Mouse (Mus musculus): Measurements from ENCODE around the gene Pxylp1. TPM values are rescaled to one million over a fixed set of nuclear protein-coding genes. Genes with fewer than 3 reads are reported as not detected.

The Pxylp1 gene
- total and polyA plus RNA-seq, 2 experiments, result 5.5 to 7.2 TPM

- 92% methylated on average over 3 of the region's 3 CpGs for WGBS
Measured at GRCm38 (mm10) chr9:96863539-96863938, 28.9 kb downstream of the Pxylp1 start.

GRCm38 (mm10) chr9:96862836-96863235 is 29.6 kb downstream of the Pxylp1 start:
- H3K36me3 ChIP-seq (ENCODE audit: control insufficient read depth, insufficient read depth, low read length), result no peaks in the 10 kb centered on the region
- 53% methylated on average over 4 of the region's 4 CpGs for WGBS
- H3K79me2 ChIP-seq (ENCODE audit: control insufficient read depth, insufficient read depth, low read length), result peaks cover under 1% of the 10 kb centered on the region; the same call in 1 of the 2 replicates
- 0 out of 2 replicates have a peak, but pooled peaks cover 2% of the 10 kb centered on the region for H3K4me1 ChIP-seq (ENCODE audit: control insufficient read depth, insufficient read depth, low read length)
- no peak overlapping the region for H3K9ac ChIP-seq (ENCODE audit: low read depth, low read length)
- peak; percentile 69 for DNase-seq (ENCODE audit: extremely low read depth, low read depth, low spot score)
- TF ChIP-seq CTCF (IDR thresholded peaks at IDR 0.05; ENCODE audit: low read depth, low read length) (no peak), POLR2A (IDR thresholded peaks at IDR 0.05; ENCODE audit: extremely low read depth, insufficient read depth, low read length) (no peak)
- no peak overlapping the region for H3K27ac ChIP-seq (replicated peaks; ENCODE audit: insufficient read depth, low read depth, low read length)
- no peaks in the 10 kb centered on the region for H3K27me3 ChIP-seq (ENCODE audit: control insufficient read depth, insufficient read depth, low read length)
- no peak overlapping the region for H3K4me3 ChIP-seq (ENCODE audit: insufficient read depth, low read depth, low read length)

More at GRCm38 (mm10) chr9:96863539-96863938, 28.9 kb downstream of the Pxylp1 start:
- Histone ChIP-seq H3K36me3 (ENCODE audit: control insufficient read depth, insufficient read depth, low read length) (no peaks in the 10 kb centered on the region), H3K4me3 (ENCODE audit: insufficient read depth, low read depth, low read length) (no peak overlapping the region), H3K27me3 (ENCODE audit: control insufficient read depth, insufficient read depth, low read length) (no peaks in the 10 kb centered on the region), H3K79me2 (ENCODE audit: control insufficient read depth, insufficient read depth, low read length) (peaks cover 2% of the 10 kb centered on the region; the same call in 1 of the 2 replicates), H3K9ac (ENCODE audit: low read depth, low read length) (no peak overlapping the region), H3K27ac (replicated peaks; ENCODE audit: insufficient read depth, low read depth, low read length) (no peak overlapping the region), H3K4me1 (ENCODE audit: control insufficient read depth, insufficient read depth, low read length) (0 out of 2 replicates have a peak, but pooled peaks cover 2% of the 10 kb centered on the region)
- TF ChIP-seq POLR2A (IDR thresholded peaks at IDR 0.05; ENCODE audit: extremely low read depth, insufficient read depth, low read length) (no peak), CTCF (IDR thresholded peaks at IDR 0.05; ENCODE audit: low read depth, low read length) (no peak)
- DNase-seq (ENCODE audit: extremely low read depth, low read depth, low spot score), result no peak

GRCm38 (mm10) chr9:96861092-96861487 is 31.4 kb downstream of the Pxylp1 start:
- no peaks in the 10 kb centered on the region for H3K36me3 ChIP-seq (ENCODE audit: control insufficient read depth, insufficient read depth, low read length)
- TF ChIP-seq POLR2A (IDR thresholded peaks at IDR 0.05; ENCODE audit: extremely low read depth, insufficient read depth, low read length), result no peak
- no peak for TF ChIP-seq CTCF (IDR thresholded peaks at IDR 0.05; ENCODE audit: low read depth, low read length)
- 0 out of 2 replicates have a peak, but pooled peaks cover 2% of the 10 kb centered on the region for H3K4me1 ChIP-seq (ENCODE audit: control insufficient read depth, insufficient read depth, low read length)
- no peaks in the 10 kb centered on the region for H3K27me3 ChIP-seq (ENCODE audit: control insufficient read depth, insufficient read depth, low read length)
- H3K79me2 ChIP-seq (ENCODE audit: control insufficient read depth, insufficient read depth, low read length), result no peaks in the 10 kb centered on the region
- WGBS, result 88% methylated on average over 10 of the region's 10 CpGs
- DNase-seq (ENCODE audit: extremely low read depth, low read depth, low spot score), result no peak
- no peak overlapping the region for H3K9ac ChIP-seq (ENCODE audit: low read depth, low read length)
- H3K27ac ChIP-seq (replicated peaks; ENCODE audit: insufficient read depth, low read depth, low read length), result no peak overlapping the region
- H3K4me3 ChIP-seq (ENCODE audit: insufficient read depth, low read depth, low read length), result no peak overlapping the region

- Histone ChIP-seq H3K27ac (replicated peaks; ENCODE audit: insufficient read depth, low read depth, low read length) (no peak overlapping the region), H3K79me2 (ENCODE audit: control insufficient read depth, insufficient read depth, low read length) (no peaks in the 10 kb centered on the region), H3K4me3 (ENCODE audit: insufficient read depth, low read depth, low read length) (no peak overlapping the region), H3K36me3 (ENCODE audit: control insufficient read depth, insufficient read depth, low read length) (no peaks in the 10 kb centered on the region), H3K9ac (ENCODE audit: low read depth, low read length) (no peak overlapping the region), H3K4me1 (ENCODE audit: control insufficient read depth, insufficient read depth, low read length) (0 out of 2 replicates have a peak, but pooled peaks cover 2% of the 10 kb centered on the region), H3K27me3 (ENCODE audit: control insufficient read depth, insufficient read depth, low read length) (no peaks in the 10 kb centered on the region)
- DNase-seq (ENCODE audit: extremely low read depth, low read depth, low spot score), result no peak
- 94% methylated on average over 5 of the region's 5 CpGs for WGBS
- TF ChIP-seq CTCF (IDR thresholded peaks at IDR 0.05; ENCODE audit: low read depth, low read length), result no peak
- no peak for TF ChIP-seq POLR2A (IDR thresholded peaks at IDR 0.05; ENCODE audit: extremely low read depth, insufficient read depth, low read length)
Measured at GRCm38 (mm10) chr9:96860380-96861091, 31.9 kb downstream of the Pxylp1 start.

GRCm38 (mm10) chr9:96859027-96859426 is 33.4 kb downstream of the Pxylp1 start:
- no peak for DNase-seq (ENCODE audit: extremely low read depth, low read depth, low spot score)
- no peak for TF ChIP-seq CTCF (IDR thresholded peaks at IDR 0.05; ENCODE audit: low read depth, low read length)
- no peak for TF ChIP-seq POLR2A (IDR thresholded peaks at IDR 0.05; ENCODE audit: extremely low read depth, insufficient read depth, low read length)
- no peaks in the 10 kb centered on the region; the same call in none of the 2 replicates for H3K36me3 ChIP-seq (ENCODE audit: control insufficient read depth, insufficient read depth, low read length)
- WGBS, result 82% methylated on average over 2 of the region's 2 CpGs
- no peak overlapping the region for H3K9ac ChIP-seq (ENCODE audit: low read depth, low read length)
- no peak overlapping the region for H3K4me3 ChIP-seq (ENCODE audit: insufficient read depth, low read depth, low read length)
- no peak overlapping the region for H3K27ac ChIP-seq (replicated peaks; ENCODE audit: insufficient read depth, low read depth, low read length)
- H3K4me1 ChIP-seq (ENCODE audit: control insufficient read depth, insufficient read depth, low read length), result 0 out of 2 replicates have a peak, but pooled peaks cover 2% of the 10 kb centered on the region
- no peaks in the 10 kb centered on the region for H3K79me2 ChIP-seq (ENCODE audit: control insufficient read depth, insufficient read depth, low read length)
- no peaks in the 10 kb centered on the region for H3K27me3 ChIP-seq (ENCODE audit: control insufficient read depth, insufficient read depth, low read length)

GRCm38 (mm10) chr9:96857838-96858237 is 34.6 kb downstream of the Pxylp1 start:
- no peak overlapping the region for H3K4me3 ChIP-seq (ENCODE audit: insufficient read depth, low read depth, low read length)

More at GRCm38 (mm10) chr9:96857838-96858237, 34.6 kb downstream of the Pxylp1 start:
- no peaks in the 10 kb centered on the region for H3K79me2 ChIP-seq (ENCODE audit: control insufficient read depth, insufficient read depth, low read length)
- WGBS, result 86% methylated on average over 4 of the region's 4 CpGs
- H3K27ac ChIP-seq (replicated peaks; ENCODE audit: insufficient read depth, low read depth, low read length), result no peak overlapping the region
- H3K4me1 ChIP-seq (ENCODE audit: control insufficient read depth, insufficient read depth, low read length), result 0 out of 2 replicates have a peak, but pooled peaks cover 2% of the 10 kb centered on the region
- DNase-seq (ENCODE audit: extremely low read depth, low read depth, low spot score), result no peak
- H3K9ac ChIP-seq (ENCODE audit: low read depth, low read length), result no peak overlapping the region
- no peak for TF ChIP-seq POLR2A (IDR thresholded peaks at IDR 0.05; ENCODE audit: extremely low read depth, insufficient read depth, low read length)
- TF ChIP-seq CTCF (IDR thresholded peaks at IDR 0.05; ENCODE audit: low read depth, low read length), result no peak
- H3K36me3 ChIP-seq (ENCODE audit: control insufficient read depth, insufficient read depth, low read length), result no peaks in the 10 kb centered on the region; the same call in none of the 2 replicates
- no peaks in the 10 kb centered on the region for H3K27me3 ChIP-seq (ENCODE audit: control insufficient read depth, insufficient read depth, low read length)
